Mouse (Mus musculus) liver, embryonic 11.5 days (tissue): ENCODE measurements at regions not wholly inside any gene's neighbourhood (a gene's known extent, or its start where the extent isn't known, plus 50 kb on each side); places are given as distances from the start of the nearest gene placed in this dataset.
A peak's percentile ranks its signal among the peaks of the same experiment; 100 is the strongest.

Experiments
- ATAC-seq: fragments of 200-750 bp; cut with Nextera tagmentation; replicated peaks from 2 replicates; pipeline ENCODE4 v1.8.0; 2017; ENCODE audit warnings: moderate number of reproducible peaks, mild to moderate bottlenecking, moderate TSS enrichment, moderate library complexity; ENCODE audit not compliant: low FRiP score
- DNase-seq: peaks from one replicate; pipeline ENCODE4 v3.0.0-alpha.2; 2017; ENCODE audit warnings: low spot score
- H3K27ac ChIP-seq: fragments of 300-500 bp; sonication (generic); 2 replicates; pipeline ENCODE4 v1.5.1; 2014; ENCODE audit warnings: mild to moderate bottlenecking, low read depth, low read length, control low read depth
- H3K27me3 ChIP-seq: fragments of 300-500 bp; sonication (generic); replicated peaks from 2 replicates; pipeline ENCODE4 v1.6.1; 2014; ENCODE audit warnings: low read length, mixed read lengths; ENCODE audit not compliant: control insufficient read depth, insufficient read depth
- H3K36me3 ChIP-seq: fragments of 300-500 bp; sonication (generic); 2 replicates; pipeline ENCODE4 v1.6.1; 2014; ENCODE audit warnings: mild to moderate bottlenecking, low read length, moderate library complexity, mixed read lengths; ENCODE audit not compliant: control insufficient read depth, insufficient read depth
- H3K4me1 ChIP-seq: fragments of 300-500 bp; sonication (generic); replicated peaks from 2 replicates; pipeline ENCODE4 v1.6.1; 2014; ENCODE audit warnings: low read length, mixed read lengths; ENCODE audit not compliant: control insufficient read depth, insufficient read depth
- H3K4me2 ChIP-seq: fragments of 300-500 bp; sonication (generic); 2 replicates; pipeline ENCODE4 v1.6.1; 2014; ENCODE audit warnings: mild to moderate bottlenecking, control low read depth, moderate library complexity
- H3K4me3 ChIP-seq: fragments of 300-500 bp; sonication (generic); 2 replicates; pipeline ENCODE4 v1.5.1; 2014; ENCODE audit warnings: low read depth, low read length, control low read depth
- H3K9ac ChIP-seq: fragments of 300-500 bp; sonication (generic); 2 replicates; pipeline ENCODE4 v1.6.1; 2014; ENCODE audit warnings: low read depth, low read length, control low read depth
- H3K9me3 ChIP-seq: fragments of 300-500 bp; sonication (generic); 2 replicates; pipeline ENCODE4 v1.6.1; 2016; ENCODE audit warnings: low read length, inconsistent platforms, mixed read lengths; ENCODE audit not compliant: control insufficient read depth
- WGBS: fragments of 180-500 bp; shearing (Covaris S2); extraction: QIAGEN DNeasy Blood & Tissue Kit; methylation state at CpG from one replicate; pipeline ENCODE4 v1.1.7; 2014; 5-methylcytosine and 5-hydroxymethylcytosine counted together

GRCm38 (mm10) chr3:150493433-150494045 lies 944.1 kb upstream of the Adgrl4 start:
- no peak overlapping the region for H3K4me3 ChIP-seq
- no peak overlapping the region for H3K27ac ChIP-seq
- no peaks in the 10 kb centered on the region for H3K9me3 ChIP-seq
- no peaks in the 10 kb centered on the region for H3K27me3 ChIP-seq
- H3K4me2 ChIP-seq, result no peak overlapping the region
- ATAC-seq (no peak), DNase-seq (no peak)
- H3K36me3 ChIP-seq, result no peaks in the 10 kb centered on the region
- 66% methylated on average over 2 of the region's 2 CpGs for WGBS
- H3K4me1 ChIP-seq, result no peaks in the 10 kb centered on the region
- no peak overlapping the region for H3K9ac ChIP-seq

GRCm38 (mm10) chr3:150530966-150531365 lies 906.7 kb upstream of the Adgrl4 start:
- Histone ChIP-seq H3K9ac (no peak overlapping the region), H3K4me1 (no peaks in the 10 kb centered on the region), H3K27me3 (no peaks in the 10 kb centered on the region), H3K4me3 (no peak overlapping the region), H3K9me3 (no peaks in the 10 kb centered on the region), H3K4me2 (no peak overlapping the region), H3K27ac (no peak overlapping the region), H3K36me3 (no peaks in the 10 kb centered on the region)
- ATAC-seq (no peak), DNase-seq (no peak)
- 89% methylated on average over 3 of the region's 3 CpGs for WGBS

- H3K9me3 ChIP-seq, result no peaks in the 10 kb centered on the region
- ATAC-seq (no peak), DNase-seq (no peak)
- no peaks in the 10 kb centered on the region for H3K27me3 ChIP-seq
- WGBS, result 69% methylated on average over 5 of the region's 5 CpGs
- H3K4me2 ChIP-seq, result no peak overlapping the region
- H3K27ac ChIP-seq, result no peak overlapping the region
- no peak overlapping the region for H3K9ac ChIP-seq
- H3K4me1 ChIP-seq, result no peaks in the 10 kb centered on the region
- no peaks in the 10 kb centered on the region for H3K36me3 ChIP-seq
- H3K4me3 ChIP-seq, result no peak overlapping the region
Observed at GRCm38 (mm10) chr3:150543118-150543517, 894.6 kb upstream of the Adgrl4 start.

- no peaks in the 10 kb centered on the region for H3K27me3 ChIP-seq
- no peak overlapping the region for H3K27ac ChIP-seq
- H3K4me3 ChIP-seq, result no peak overlapping the region
- H3K4me2 ChIP-seq, result no peak overlapping the region
- no peaks in the 10 kb centered on the region for H3K9me3 ChIP-seq
- 50% methylated on average over 1 of the region's 1 CpGs for WGBS
- no peak overlapping the region for H3K9ac ChIP-seq
- DNase-seq, result no peak
- no peaks in the 10 kb centered on the region for H3K4me1 ChIP-seq
- no peaks in the 10 kb centered on the region for H3K36me3 ChIP-seq
- no peak for ATAC-seq
Observed at GRCm38 (mm10) chr3:150588474-150588873, 849.2 kb upstream of the Adgrl4 start.

- DNase-seq (no peak), ATAC-seq (no peak)
Observed at GRCm38 (mm10) chr3:150590978-150591377, 846.7 kb upstream of the Adgrl4 start.

GRCm38 (mm10) chr3:150603400-150604095 lies 834.1 kb upstream of the Adgrl4 start:
- WGBS, result 61% methylated on average over 2 of the region's 2 CpGs
- Histone ChIP-seq H3K9ac (no peak overlapping the region), H3K4me2 (no peak overlapping the region), H3K4me1 (no peaks in the 10 kb centered on the region), H3K36me3 (no peaks in the 10 kb centered on the region), H3K9me3 (no peaks in the 10 kb centered on the region), H3K27me3 (no peaks in the 10 kb centered on the region), H3K27ac (no peak overlapping the region), H3K4me3 (no peak overlapping the region)
- no peak for ATAC-seq
- no peak for DNase-seq

More at GRCm38 (mm10) chr3:150590978-150591377, 846.7 kb upstream of the Adgrl4 start:
- no peak overlapping the region for H3K4me2 ChIP-seq
- WGBS, result 80% methylated on average over 2 of the region's 2 CpGs
- no peaks in the 10 kb centered on the region for H3K9me3 ChIP-seq
- H3K9ac ChIP-seq, result no peak overlapping the region
- no peaks in the 10 kb centered on the region for H3K27me3 ChIP-seq
- no peak overlapping the region for H3K4me3 ChIP-seq
- H3K36me3 ChIP-seq, result no peaks in the 10 kb centered on the region
- no peak overlapping the region for H3K27ac ChIP-seq
- no peaks in the 10 kb centered on the region for H3K4me1 ChIP-seq

GRCm38 (mm10) chr3:150610681-150611101 lies 827.0 kb upstream of the Adgrl4 start:
- H3K36me3 ChIP-seq, result no peaks in the 10 kb centered on the region
- no peak overlapping the region; the same call in 1 of the 2 replicates for H3K4me3 ChIP-seq
- WGBS, result 70% methylated on average over 15 of the region's 15 CpGs
- peak overlapping the region; percentile 31 for H3K4me2 ChIP-seq
- ATAC-seq, result no peak
- H3K27me3 ChIP-seq, result no peaks in the 10 kb centered on the region
- no peaks in the 10 kb centered on the region for H3K9me3 ChIP-seq
- H3K27ac ChIP-seq, result no peak overlapping the region
- no peak overlapping the region for H3K9ac ChIP-seq
- DNase-seq, result no peak
- no peaks in the 10 kb centered on the region for H3K4me1 ChIP-seq

GRCm38 (mm10) chr3:150637544-150637943 lies 800.1 kb upstream of the Adgrl4 start:
- Histone ChIP-seq H3K4me2 (no peak overlapping the region), H3K9me3 (no peaks in the 10 kb centered on the region), H3K36me3 (no peaks in the 10 kb centered on the region), H3K27me3 (no peaks in the 10 kb centered on the region), H3K9ac (no peak overlapping the region), H3K27ac (no peak overlapping the region), H3K4me3 (no peak overlapping the region), H3K4me1 (no peaks in the 10 kb centered on the region)
- ATAC-seq (no peak), DNase-seq (no peak)
- WGBS, result 80% methylated on average over 3 of the region's 3 CpGs
